Mouse (Mus musculus) MEL (cell line): ENCODE results near the gene Tshz2. TPM values are rescaled to one million over a fixed set of nuclear protein-coding genes. Genes with fewer than 3 reads are reported as not detected.

Experiments
- DNase-seq: peaks from one replicate; pipeline ENCODE4 v3.0.0; 2011; ENCODE audit warnings: low read depth, low spot score
- H3K27ac ChIP-seq: 2 replicates; pipeline ENCODE4 v1.5.1; 2012; ENCODE audit warnings: low read depth, mild to moderate bottlenecking, control low read depth, low read length, moderate library complexity; ENCODE audit not compliant: control insufficient read depth
- H3K27me3 ChIP-seq, 2 experiments: fragments of 150-350 bp in 1 of 2; sonication (generic) in 1 of 2; 2 replicates each; pipeline ENCODE4 v1.6.1; 2012; ENCODE audit warnings: low read length in 2 of 2, mild to moderate bottlenecking in 2 of 2, improper control_type of control experiment in 1 of 2, moderate library complexity in 1 of 2; ENCODE audit not compliant: insufficient read depth in 2 of 2, control insufficient read depth in 1 of 2
- H3K36me3 ChIP-seq, 2 experiments: 2 replicates each; pipeline ENCODE4 v1.6.1; 2012 to 2014; ENCODE audit warnings: low read length in 2 of 2, improper control_type of control experiment in 1 of 2, inconsistent platforms in 1 of 2, mild to moderate bottlenecking in 1 of 2; ENCODE audit not compliant: insufficient read depth in 2 of 2, control insufficient read depth in 1 of 2
- H3K4me1 ChIP-seq, 2 experiments: fragments of 150-350 bp in 1 of 2; sonication (generic) in 1 of 2; 2 replicates each; pipeline ENCODE4 v1.6.1; 2012; ENCODE audit warnings: low read length in 2 of 2, improper control_type of control experiment in 1 of 2, mild to moderate bottlenecking in 1 of 2; ENCODE audit not compliant: insufficient read depth in 2 of 2, control insufficient read depth in 1 of 2
- H3K4me3 ChIP-seq, 2 experiments: fragments of 150-350 bp in 1 of 2; sonication (generic) in 1 of 2; 2 replicates each; pipeline ENCODE4 v1.5.1; 2012; ENCODE audit warnings: low read depth in 2 of 2, low read length in 2 of 2, mild to moderate bottlenecking in 2 of 2, moderate library complexity in 2 of 2, control low read depth in 1 of 2, improper control_type of control experiment in 1 of 2; ENCODE audit not compliant: control insufficient read depth in 1 of 2, insufficient read depth in 1 of 2
- H3K79me2 ChIP-seq: 2 replicates; pipeline ENCODE4 v1.6.1; 2012; ENCODE audit warnings: mild to moderate bottlenecking, low read length, moderate library complexity; ENCODE audit not compliant: control insufficient read depth, poor library complexity, insufficient read depth
- H3K9ac ChIP-seq: 2 replicates; pipeline ENCODE4 v1.6.1; 2012; ENCODE audit warnings: low read depth, mild to moderate bottlenecking, control low read depth, low read length, moderate library complexity; ENCODE audit not compliant: control insufficient read depth, poor library complexity, severe bottlenecking
- H3K9me3 ChIP-seq: fragments of 150-350 bp; sonication (generic); replicated peaks from 2 replicates; pipeline ENCODE4 v1.6.1; 2012; ENCODE audit warnings: mild to moderate bottlenecking, low read length, improper control_type of control experiment, moderate library complexity; ENCODE audit not compliant: insufficient read depth
- BHLHE40 ChIP-seq: IDR thresholded peaks from 2 replicates; pipeline ENCODE4 v1.6.1; 2012; ENCODE audit warnings: low read depth, mild to moderate bottlenecking, inconsistent platforms, low read length, improper control_type of control experiment, borderline replicate concordance
- CHD2 ChIP-seq: IDR thresholded peaks from 2 replicates; pipeline ENCODE4 v1.6.1; 2011; ENCODE audit warnings: low read length, improper control_type of control experiment
- E2F4 ChIP-seq: IDR thresholded peaks from 2 replicates; pipeline ENCODE4 v1.6.1; 2011; ENCODE audit warnings: low read depth, low read length, improper control_type of control experiment, borderline replicate concordance
- ELF1 ChIP-seq: IDR thresholded peaks from 2 replicates; pipeline ENCODE4 v1.6.1; 2014; ENCODE audit warnings: low read depth, mild to moderate bottlenecking, inconsistent platforms, low read length, improper control_type of control experiment, moderate library complexity
- GABPA ChIP-seq: IDR thresholded peaks from 2 replicates; pipeline ENCODE4 v1.6.1; 2012; ENCODE audit warnings: low read depth, mild to moderate bottlenecking, inconsistent platforms, low read length, improper control_type of control experiment, moderate library complexity
- GATA1 ChIP-seq: IDR thresholded peaks from 2 replicates; pipeline ENCODE4 v1.6.1; 2011; ENCODE audit warnings: low read depth, low read length, improper control_type of control experiment
- KAT2A ChIP-seq: conservative IDR thresholded peaks from 2 replicates; pipeline ENCODE4 v1.6.1; 2012; ENCODE audit warnings: low read depth, low read length, improper control_type of control experiment, inconsistent platforms
- MAX ChIP-seq: IDR thresholded peaks from 2 replicates; pipeline ENCODE4 v1.6.1; 2011; ENCODE audit warnings: low read length, improper control_type of control experiment
- MAZ ChIP-seq: IDR thresholded peaks from 2 replicates; pipeline ENCODE4 v1.6.1; 2012; ENCODE audit warnings: low read depth, mild to moderate bottlenecking, inconsistent platforms, low read length, improper control_type of control experiment
- MEF2A ChIP-seq: IDR thresholded peaks from 2 replicates; pipeline ENCODE4 v1.6.1; 2014; ENCODE audit warnings: low read depth, mild to moderate bottlenecking, inconsistent platforms, low read length, improper control_type of control experiment; ENCODE audit not compliant: poor library complexity, insufficient replicate concordance, severe bottlenecking; ENCODE audit errors: extremely low read depth
- MYB ChIP-seq: IDR thresholded peaks from 2 replicates; pipeline ENCODE4 v1.6.1; 2011; ENCODE audit warnings: mild to moderate bottlenecking, low read depth, low read length, improper control_type of control experiment
- MYC ChIP-seq: IDR thresholded peaks from 2 replicates; pipeline ENCODE4 v1.6.1; 2011; ENCODE audit warnings: low read depth, mild to moderate bottlenecking, low read length, improper control_type of control experiment, moderate library complexity
- NRF1 ChIP-seq: IDR thresholded peaks from 2 replicates; pipeline ENCODE4 v1.6.1; 2014; ENCODE audit warnings: low read depth, mild to moderate bottlenecking, inconsistent platforms, low read length, improper control_type of control experiment, moderate library complexity; ENCODE audit not compliant: poor library complexity, insufficient read depth, severe bottlenecking
- POLR2A ChIP-seq, 2 experiments: IDR thresholded peaks; 2 replicates each; pipeline ENCODE4 v1.6.1; 2011 to 2012; ENCODE audit warnings: low read length in 2 of 2, mild to moderate bottlenecking in 2 of 2, control low read depth in 1 of 2, improper control_type of control experiment in 1 of 2, low read depth in 1 of 2, moderate library complexity in 1 of 2; ENCODE audit not compliant: control insufficient read depth in 1 of 2, insufficient read depth in 1 of 2, poor library complexity in 1 of 2
- POLR2AphosphoS2 ChIP-seq: IDR thresholded peaks from 2 replicates; pipeline ENCODE4 v1.6.1; 2011; ENCODE audit warnings: low read length, improper control_type of control experiment
- POLR2AphosphoS5 ChIP-seq: IDR thresholded peaks from 2 replicates; pipeline ENCODE4 v1.6.1; 2012; ENCODE audit warnings: low read depth, borderline replicate concordance, mild to moderate bottlenecking, inconsistent platforms, low read length, moderate library complexity, mixed read lengths
- RAD21 ChIP-seq: IDR thresholded peaks from 2 replicates; pipeline ENCODE4 v1.6.1; 2011; ENCODE audit warnings: mild to moderate bottlenecking, low read depth, low read length, improper control_type of control experiment
- TAL1 ChIP-seq: IDR thresholded peaks from 2 replicates; pipeline ENCODE4 v1.6.1; 2012; ENCODE audit warnings: mild to moderate bottlenecking, inconsistent platforms, low read length, moderate library complexity, mixed read lengths
- TBP ChIP-seq: IDR thresholded peaks from 2 replicates; pipeline ENCODE4 v1.8.0; 2011; ENCODE audit warnings: low read depth, low read length, improper control_type of control experiment
- TCF12 ChIP-seq: IDR thresholded peaks from 2 replicates; pipeline ENCODE4 v1.6.1; 2014; ENCODE audit warnings: low read depth, mild to moderate bottlenecking, inconsistent platforms, low read length, improper control_type of control experiment, moderate library complexity
- UBTF ChIP-seq: IDR thresholded peaks from 2 replicates; pipeline ENCODE4 v1.6.1; 2012; ENCODE audit warnings: low read depth, mild to moderate bottlenecking, inconsistent platforms, low read length, improper control_type of control experiment, moderate library complexity, borderline replicate concordance; ENCODE audit not compliant: insufficient read depth
- USF1 ChIP-seq: IDR thresholded peaks from 2 replicates; pipeline ENCODE4 v1.6.1; 2014; ENCODE audit warnings: low read depth, mild to moderate bottlenecking, inconsistent platforms, low read length, improper control_type of control experiment, moderate library complexity
- ZMIZ1 ChIP-seq: IDR thresholded peaks from 2 replicates; pipeline ENCODE4 v1.6.1; 2012; ENCODE audit warnings: low read depth, mild to moderate bottlenecking, inconsistent platforms, low read length, improper control_type of control experiment, moderate library complexity
- ZNF384 ChIP-seq: IDR thresholded peaks from 2 replicates; pipeline ENCODE4 v1.6.1; 2012; ENCODE audit warnings: low read depth, mild to moderate bottlenecking, inconsistent platforms, low read length, improper control_type of control experiment
- polyA plus RNA-seq, 2 experiments: library from polyadenylated mRNA; stranded (reverse) in 1 of 2; unstranded in 1 of 2; fragments of >175 nt in 1 of 2; fragments of >200 nt in 1 of 2; gene quantifications; 2 replicates each; pipeline versions ENCODE4 v1.2.1 to v1.2.4; 2012; ENCODE audit warnings: low replicate concordance in 2 of 2, low read depth in 1 of 2; ENCODE audit not compliant: insufficient read length in 2 of 2, insufficient read depth in 1 of 2, missing spikeins in 1 of 2
- total RNA-seq: library from RNA; depleted of rRNA; stranded (reverse); fragments of 300-350 nt; gene quantifications from 2 replicates; pipeline ENCODE4 v1.2.3, GENCODE M21; 2012

The Tshz2 gene
- total and polyA plus RNA-seq, 3 experiments, result not detected

DNA sequence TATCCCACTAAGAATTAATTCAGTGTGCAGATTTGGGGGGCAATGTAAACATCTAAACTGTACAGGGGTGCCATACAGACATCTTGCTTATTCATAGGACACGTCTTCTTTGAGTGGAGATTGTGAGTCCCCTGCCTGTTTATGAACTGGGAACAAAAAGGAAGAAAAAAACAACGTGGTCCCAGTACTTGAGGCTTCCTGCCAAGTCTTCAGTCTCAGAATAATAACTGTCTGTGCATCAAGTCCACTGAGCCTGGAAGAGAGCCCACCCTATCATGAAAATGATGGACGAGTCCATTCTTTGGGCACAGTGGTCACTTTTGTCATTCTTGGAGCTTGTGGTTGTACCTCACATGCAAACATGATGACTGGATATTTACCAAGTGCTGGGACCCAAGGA is 39.1 kb upstream of the Tshz2 start:
- Histone ChIP-seq H3K27me3 (no peaks in the 10 kb centered on the region), H3K27ac (no peak overlapping the region), H3K9me3 (no peaks in the 10 kb centered on the region), H3K4me3 (no peak overlapping the region), H3K36me3 (no peaks in the 10 kb centered on the region), H3K4me1 (no peaks in the 10 kb centered on the region), H3K9ac (no peak overlapping the region), H3K79me2 (no peaks in the 10 kb centered on the region)
- no peak for DNase-seq
- no peak for TF ChIP-seq MAX
- TF ChIP-seq MYC, result no peak
- no peak for TF ChIP-seq TBP
- TF ChIP-seq RAD21, result no peak
- TF ChIP-seq GABPA, result no peak
- no peak for TF ChIP-seq MEF2A
- TF ChIP-seq MAZ, result no peak
- no peak for TF ChIP-seq TAL1
- no peak for TF ChIP-seq BHLHE40
- TF ChIP-seq CHD2, result no peak
- no peak for TF ChIP-seq ELF1
- TF ChIP-seq MYB, result no peak
- no peak for TF ChIP-seq E2F4
- TF ChIP-seq TCF12, result no peak
- TF ChIP-seq USF1, result no peak
- no peak for TF ChIP-seq ZMIZ1
- no peak for TF ChIP-seq UBTF

DNA sequence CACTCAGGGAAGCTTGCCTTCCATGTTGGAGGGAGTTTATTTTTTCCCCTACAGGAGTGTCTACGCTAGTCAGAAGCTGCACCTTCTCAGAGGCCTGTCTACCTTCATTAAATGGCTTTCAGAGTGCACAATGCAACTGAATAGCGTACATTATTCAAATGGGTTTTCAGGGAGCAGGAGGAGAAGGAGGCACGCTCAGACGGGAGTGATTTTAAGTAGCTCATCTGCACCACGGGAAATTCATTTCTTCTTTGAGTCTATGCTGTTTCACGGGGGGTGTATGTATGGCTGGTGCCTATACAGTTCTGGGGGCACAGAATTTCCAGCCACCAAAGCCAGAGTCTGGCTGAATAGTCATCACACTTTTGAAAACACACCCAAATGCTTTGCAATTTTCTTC is 35.5 kb upstream of the Tshz2 start:
- Histone ChIP-seq H3K27me3 (no peaks in the 10 kb centered on the region), H3K9ac (no peak overlapping the region), H3K36me3 (no peaks in the 10 kb centered on the region), H3K27ac (no peak overlapping the region), H3K4me3 (no peak overlapping the region), H3K79me2 (no peaks in the 10 kb centered on the region), H3K9me3 (no peaks in the 10 kb centered on the region), H3K4me1 (no peaks in the 10 kb centered on the region)
- TF ChIP-seq POLR2AphosphoS2, result no peak
- no peak for TF ChIP-seq USF1
- no peak for TF ChIP-seq POLR2AphosphoS5
- no peak for TF ChIP-seq MYC
- no peak for TF ChIP-seq KAT2A
- no peak for TF ChIP-seq POLR2A (IDR thresholded peaks at IDR 0.05; ENCODE audit: control insufficient read depth in 1 of 2, insufficient read depth in 1 of 2, low read depth in 1 of 2, low read length in 2 of 2, poor library complexity in 1 of 2)
- TF ChIP-seq GATA1, result no peak
- no peak for TF ChIP-seq NRF1
- no peak for TF ChIP-seq ZNF384
- no peak for TF ChIP-seq TBP
- DNase-seq, result no peak
